Mouse (Mus musculus) B cell, adult 2 months (primary cell): ENCODE measurements at regions not wholly inside any gene's neighbourhood (a gene's known extent, or its start where the extent isn't known, plus 50 kb on each side); places are given as distances from the start of the nearest gene placed in this dataset.

ENCODE experiments used
- DNase-seq, 2 experiments: peaks; one replicate each; pipeline ENCODE4 v3.0.0; 2022

DNA sequence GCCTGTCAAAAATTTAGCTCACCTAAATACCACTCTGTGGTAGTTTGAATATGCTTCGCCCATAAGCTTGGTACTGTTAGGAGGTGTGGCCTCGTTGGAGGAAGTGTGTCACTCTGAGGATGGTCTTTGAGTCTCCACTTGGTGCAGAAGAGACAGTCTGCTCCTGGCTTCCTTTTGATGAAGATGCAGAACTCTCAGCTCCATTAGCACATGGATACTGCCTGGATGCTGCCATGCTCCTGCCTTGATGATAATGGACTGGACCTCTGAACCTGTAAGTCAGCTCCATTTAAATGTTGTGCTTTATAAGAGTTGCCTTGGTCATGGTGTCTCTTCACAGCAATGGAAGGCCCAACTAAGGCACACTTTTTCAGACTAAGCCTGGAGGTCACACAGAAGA, 56.9 kb upstream of the Pik3r1 start:
- DNase-seq, result no peak

DNA sequence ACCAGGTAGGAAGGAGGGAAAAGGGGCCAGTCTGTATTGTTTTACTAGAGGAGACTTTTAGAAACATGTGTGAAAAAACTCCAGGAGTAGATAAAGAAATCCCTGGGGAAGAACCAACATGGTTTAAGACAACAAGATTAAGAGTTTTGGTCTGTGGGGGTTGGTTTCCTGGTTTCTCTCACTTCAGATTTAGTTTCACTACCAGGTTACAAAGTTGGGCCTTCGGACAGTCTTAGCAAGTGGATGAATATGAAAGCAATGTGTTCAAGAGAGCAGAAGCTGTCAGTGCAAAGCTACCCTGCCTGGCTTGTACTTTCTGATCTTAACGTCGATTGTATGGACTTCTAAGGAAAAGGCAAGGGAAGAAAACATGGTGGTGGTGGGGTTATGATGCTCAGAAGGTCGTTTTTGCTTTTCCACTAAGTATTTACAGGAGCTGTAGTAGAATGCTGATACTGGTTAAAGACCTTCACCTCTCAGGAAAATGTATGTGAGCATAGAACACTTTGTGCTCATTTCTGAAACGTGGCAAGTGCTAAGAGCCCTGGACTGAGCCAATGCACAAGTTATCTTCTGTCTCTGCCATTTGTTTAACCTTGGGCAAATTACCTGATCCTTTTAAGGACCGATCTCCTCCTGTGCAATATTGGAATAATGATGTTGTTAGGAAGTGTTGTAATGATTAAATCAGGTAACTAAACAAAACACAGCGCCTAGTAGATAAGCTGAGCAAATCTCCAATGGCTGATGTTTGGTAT, 64.0 kb upstream of the Pik3r1 start:
- DNase-seq, result no peak

DNA sequence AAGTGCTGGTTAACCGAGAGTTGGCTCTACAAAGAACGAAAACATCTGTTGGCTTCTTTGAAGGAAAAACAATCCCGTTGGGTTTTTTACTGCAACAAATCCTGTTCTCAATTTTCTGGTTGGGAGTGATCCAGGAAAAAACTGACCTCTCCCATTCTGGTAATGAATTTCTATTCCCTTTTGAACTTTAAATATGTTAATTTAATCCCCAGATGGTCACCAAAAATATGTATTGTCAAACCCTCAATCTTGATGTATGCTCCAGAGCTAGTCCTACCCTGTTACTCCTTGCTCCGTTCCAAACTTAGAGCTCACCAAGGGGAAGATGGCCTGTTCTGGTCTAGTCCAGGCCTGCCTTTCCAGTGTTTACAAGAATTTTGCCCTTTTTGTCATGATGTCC, 66.5 kb upstream of the Pik3r1 start:
- DNase-seq, result no peak

DNA sequence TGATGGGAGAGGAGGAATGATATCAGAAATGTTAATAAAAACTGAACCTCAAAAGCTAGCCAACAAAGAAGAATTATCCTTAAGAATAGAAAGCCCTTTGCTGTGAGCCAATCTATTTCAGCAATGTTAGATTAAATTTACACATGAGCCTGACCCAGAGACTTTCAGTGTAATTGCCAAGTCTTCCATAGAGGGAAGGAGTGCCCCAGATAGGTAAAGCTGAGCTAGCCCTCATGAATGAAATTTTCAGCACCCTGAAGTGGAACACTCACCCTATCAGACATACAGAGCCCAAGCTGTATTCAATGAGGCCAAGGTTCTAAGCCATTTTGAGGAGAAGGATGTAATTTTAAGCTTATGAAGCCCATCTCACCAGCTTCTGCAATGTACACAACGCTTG, 69.0 kb upstream of the Pik3r1 start:
- DNase-seq, result no peak

DNA sequence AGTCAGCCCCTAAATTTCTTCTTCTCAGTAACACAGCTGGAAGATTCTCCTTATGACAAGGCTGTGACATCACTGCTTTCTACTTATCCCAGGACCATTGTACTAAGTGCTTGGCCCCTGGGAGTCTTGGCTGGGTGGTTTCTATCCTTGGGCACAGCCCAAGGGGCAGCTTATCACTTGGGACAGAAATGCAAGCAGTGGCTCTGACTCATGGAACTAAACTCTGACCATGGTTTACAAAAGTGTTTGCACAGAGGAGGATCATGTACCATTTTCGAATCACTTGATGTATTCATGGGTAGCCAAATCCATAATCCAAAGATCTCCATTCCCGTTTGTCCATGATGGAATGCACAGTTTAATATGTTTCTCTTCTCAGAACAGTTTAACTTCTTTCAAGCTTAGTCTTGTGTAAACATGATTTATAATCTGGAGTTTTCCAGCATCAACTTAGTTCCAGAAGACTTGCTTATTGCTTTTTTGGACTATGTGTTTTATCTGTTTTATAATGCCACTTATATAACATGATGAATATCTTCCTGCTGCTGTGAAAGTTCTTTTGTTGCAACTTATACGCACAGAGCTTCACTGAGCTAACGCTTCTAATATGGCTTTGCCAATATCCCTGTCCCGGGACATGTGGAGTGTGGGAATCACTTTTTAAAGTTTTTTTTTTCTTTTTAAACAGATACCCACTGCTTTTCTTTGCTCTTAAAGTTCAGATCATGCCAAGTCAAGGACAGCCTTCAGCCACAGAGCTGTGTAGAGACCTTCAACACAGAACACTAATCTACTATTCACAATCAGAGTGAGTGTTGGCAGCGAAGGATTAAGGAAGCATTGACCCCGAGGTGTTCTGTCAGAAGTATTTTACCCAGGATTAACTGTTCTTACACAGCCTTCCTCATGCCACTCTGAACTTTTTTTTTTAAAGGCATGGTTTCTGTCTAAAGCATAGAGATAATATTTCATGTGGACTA, 76.7 kb upstream of the Pik3r1 start:
- DNase-seq, result no peak

DNA sequence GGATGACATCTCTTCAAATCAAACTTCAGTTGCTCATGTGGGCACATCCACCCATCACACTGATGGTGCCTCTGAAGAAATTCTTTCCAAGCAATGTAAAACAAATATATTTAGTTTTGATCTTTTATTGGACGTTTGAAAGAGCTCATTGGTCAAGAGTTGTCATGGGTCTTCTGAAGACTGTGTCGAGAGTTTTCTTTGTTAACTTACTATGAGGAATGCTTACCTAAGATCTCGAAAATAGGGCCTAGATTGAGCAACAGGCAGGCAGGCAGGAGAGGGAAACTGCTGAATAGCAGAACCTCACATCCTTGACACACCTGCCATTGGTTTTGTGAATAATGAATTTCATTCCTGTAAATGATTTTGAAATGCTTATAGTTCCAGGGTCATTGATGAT, 78.0 kb upstream of the Pik3r1 start:
- no peak for DNase-seq

DNA sequence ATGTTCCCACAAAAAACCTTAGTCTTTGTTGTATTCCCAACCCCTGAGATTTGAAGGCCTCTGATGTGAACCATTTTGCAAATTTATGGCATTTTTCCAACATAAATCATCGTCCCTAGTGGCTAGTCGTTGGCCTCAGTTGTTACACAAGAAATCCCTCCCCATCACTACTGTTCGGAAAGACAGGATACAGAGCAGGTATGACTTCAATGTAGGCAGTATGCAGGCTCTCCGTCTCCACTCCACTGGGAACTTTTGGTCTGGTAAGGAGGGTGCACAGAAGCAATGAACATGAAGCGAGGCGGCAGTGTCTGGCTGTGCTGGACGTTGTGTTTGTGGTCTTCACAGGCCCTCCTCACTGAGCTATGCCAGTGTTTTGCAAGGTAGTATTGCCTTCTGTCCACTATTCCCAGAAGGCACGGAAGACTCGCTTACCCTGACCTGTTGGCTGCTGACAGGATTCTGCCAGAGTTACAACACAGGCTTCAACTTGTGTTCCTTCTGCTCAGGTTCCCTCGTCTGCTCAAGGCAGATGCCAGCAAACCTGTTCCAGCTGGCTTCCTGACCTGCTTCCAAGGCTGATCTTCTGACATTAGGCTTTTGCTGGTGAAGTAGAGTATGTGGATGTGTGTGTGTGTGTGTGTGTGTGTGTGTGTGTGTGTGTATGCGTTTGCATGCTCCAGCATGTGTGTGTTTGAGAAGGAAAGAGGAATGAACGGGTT, 80.0 kb upstream of the Pik3r1 start:
- DNase-seq, result no peak

DNA sequence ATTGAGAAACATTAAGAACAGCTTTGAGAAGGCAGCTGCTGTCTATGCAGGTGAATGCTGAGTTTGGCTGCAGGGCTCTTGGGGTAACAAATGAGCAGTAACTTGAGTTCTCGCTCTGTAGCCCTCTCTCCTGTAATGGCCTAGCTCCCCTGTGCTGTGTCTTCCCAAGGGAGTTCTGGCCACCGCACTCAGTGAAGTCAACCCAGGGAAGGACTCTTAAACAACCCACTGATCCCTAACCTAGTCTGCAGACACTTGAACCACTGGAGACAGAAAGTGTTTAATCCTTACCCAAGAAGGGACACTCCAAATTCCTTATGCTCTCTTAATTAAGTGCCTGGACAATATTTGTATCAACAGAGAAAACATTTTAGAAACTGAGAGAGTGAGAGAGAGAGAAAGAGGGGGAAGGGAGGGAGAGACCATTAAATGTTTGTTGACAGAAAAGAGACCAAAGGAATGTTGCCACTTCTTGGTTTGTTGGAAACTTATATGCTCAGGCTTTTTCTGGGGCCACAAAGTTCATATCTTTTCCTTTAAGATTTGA, 80.7 kb upstream of the Pik3r1 start:
- DNase-seq, result no peak

DNA sequence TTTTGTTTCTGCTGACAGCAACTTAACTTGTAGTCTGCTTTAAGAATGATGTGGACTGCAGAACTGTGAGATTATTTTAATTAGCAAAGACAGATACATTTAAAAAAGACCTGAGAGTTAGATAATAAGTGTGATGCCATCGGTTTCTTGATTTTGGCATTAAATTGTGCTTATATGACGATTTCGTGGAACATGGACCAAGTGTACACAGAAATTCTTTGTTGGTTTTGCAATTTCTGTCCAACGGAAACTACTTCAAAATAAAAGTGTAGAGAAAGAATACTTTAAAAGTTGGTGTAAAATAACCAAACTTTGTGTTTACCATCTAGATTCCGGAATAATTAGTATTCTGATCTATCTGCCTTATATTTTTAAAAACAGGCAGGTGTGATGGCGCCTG, 81.4 kb upstream of the Pik3r1 start:
- DNase-seq, result no peak

DNA sequence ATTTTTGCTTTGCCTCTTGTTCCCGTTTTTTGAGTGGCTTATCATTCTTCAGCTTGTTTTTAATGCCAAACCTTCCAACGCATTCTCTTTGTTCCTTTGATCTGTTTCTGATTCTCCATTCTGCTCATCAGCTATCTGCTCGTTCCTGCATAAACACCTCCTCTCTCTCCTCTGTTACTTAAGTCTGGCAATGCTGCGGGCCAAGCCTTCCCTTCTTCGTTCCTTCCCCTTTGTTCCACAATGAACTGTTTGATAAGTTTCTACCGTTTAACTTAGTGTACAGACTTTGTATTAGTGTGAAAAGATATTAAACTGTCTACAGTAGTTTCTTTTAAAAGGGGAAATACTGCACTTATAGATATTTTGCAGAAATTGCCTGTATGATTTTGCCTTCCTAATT, 83.3 kb upstream of the Pik3r1 start:
- no peak for DNase-seq

DNA sequence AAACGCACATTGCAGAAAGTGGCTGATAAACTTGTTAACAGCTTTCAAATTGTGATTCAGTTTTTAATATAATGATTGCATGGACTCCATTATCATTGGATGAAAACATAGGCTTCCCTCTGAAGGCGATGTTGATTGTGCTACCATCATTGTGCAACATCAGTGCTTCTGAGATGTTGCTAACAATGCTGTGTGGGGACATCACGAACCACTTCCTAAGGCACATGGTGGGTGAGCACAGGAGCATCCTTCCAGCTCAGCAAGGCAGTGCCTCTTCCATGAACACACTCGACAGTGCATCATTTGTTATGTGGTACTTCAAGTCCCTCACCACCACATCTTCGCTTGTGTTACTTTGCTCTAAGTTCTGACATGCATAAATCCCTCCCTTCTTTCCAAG, 84.9 kb upstream of the Pik3r1 start:
- DNase-seq, result no peak

DNA sequence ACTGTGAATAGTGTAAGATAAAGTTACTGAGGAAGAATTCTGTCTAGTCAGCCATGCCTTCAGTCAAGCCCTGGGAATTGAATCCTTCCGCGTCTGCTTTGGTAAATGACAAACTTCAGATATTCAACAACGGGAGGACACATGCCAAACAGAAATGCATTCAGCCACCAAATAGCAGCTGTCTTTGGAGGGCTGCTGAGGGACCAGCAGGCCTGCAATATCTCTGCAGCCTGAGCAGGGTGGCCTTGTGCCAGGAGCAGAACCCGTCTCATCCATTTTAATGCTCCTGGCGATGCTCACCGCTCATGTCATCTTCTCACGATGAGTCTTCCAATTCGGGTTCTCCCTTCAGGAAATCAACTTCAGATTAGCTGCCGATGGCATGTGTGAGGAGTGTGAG, 87.1 kb upstream of the Pik3r1 start:
- DNase-seq, result no peak

DNA sequence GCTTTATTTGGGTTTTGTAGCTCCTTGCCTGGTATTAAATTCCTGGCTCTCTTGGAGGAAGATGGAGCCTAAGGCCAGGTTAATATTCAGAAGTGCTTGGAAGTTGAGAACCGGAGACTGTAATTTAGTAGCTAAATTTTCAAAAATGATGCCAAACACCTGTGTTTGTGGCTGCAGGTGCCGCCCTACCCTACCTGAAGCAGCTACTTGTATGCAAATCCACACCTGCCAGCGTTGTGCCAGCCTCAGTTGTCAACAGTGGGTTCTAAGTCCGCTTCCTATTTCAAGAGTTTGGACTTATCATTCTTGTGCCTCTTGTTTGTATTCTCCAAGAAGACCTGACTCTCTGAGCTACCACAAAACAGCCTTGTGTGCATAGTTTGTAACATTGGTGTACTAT, 92.7 kb upstream of the Pik3r1 start:
- no peak for DNase-seq

DNA sequence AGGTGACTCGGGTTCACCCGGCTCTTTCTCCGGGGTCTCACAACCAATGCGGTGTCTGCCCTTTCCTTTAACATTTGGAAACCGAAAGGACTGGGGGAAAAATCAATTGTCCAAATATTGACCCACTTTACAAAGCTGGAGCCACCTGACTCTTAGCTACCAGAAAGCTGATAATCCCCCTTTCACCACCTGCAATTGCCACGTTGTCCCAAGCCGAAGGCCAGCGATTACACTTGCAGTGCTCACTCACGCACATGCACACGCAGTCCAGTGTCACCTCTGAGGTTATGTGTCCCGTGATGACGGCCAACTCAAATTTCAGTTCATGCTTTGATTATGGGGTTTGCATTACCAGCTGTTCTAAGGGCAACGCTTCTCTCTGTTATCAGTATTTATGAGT, 94.0 kb upstream of the Pik3r1 start:
- no peak for DNase-seq

DNA sequence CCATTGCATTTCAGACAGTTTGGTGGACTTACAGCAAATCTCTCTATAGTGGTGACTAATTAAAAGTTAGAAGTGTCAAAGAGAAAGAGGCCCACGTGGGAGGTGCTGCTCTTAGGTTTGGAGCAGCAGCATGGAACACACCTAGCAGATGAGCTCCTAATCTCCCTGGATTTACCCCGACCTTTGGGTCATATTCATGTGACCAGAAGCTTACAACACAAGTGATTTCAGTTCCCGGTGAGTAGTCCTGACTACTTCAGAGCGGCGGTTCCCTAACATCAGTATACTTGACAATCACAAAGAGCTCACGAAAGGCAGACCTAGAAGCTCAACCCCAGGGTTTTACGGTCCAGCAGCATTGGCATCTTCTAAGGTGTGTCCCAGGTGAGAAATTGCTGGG, 95.0 kb upstream of the Pik3r1 start:
- no peak for DNase-seq

DNA sequence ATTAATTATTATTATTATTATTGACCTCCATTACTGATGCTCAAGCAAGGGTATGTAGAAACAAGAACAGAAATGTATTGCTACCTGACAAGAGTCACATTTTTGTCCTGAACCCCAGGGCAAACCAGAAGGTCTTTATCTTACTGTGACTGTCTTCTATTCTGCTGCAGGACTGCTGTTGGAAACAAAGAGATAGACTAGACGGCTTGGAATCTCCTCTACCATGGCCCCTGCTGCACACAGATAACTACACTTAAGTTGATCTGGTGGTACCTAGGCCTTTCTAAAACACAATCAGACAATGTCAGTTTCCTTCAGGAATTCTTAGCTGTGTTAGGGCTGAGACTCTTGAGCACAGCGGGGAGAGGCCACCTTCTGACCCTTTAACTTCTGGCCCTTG, 95.6 kb upstream of the Pik3r1 start:
- no peak for DNase-seq

DNA sequence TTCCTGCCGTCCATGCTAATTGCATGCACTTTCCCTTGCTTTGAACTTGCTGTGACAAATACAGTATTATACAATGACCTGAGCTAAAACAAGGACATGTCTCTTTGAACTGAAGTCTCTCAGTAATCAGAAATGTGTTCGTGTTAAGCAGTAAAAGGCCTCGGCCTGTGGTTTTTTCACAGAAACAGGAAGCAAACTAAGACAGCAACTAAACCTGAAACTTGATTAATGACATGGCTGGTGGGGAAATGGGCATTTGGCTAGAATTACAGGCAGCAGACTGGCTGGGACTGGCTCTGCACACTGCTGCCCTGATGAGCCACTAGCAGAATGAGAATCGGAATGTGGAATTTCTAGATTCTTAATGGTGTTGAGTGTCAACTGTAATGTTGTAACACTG, 98.8 kb upstream of the Pik3r1 start:
- peak; percentile 3 to 6 for DNase-seq

DNA sequence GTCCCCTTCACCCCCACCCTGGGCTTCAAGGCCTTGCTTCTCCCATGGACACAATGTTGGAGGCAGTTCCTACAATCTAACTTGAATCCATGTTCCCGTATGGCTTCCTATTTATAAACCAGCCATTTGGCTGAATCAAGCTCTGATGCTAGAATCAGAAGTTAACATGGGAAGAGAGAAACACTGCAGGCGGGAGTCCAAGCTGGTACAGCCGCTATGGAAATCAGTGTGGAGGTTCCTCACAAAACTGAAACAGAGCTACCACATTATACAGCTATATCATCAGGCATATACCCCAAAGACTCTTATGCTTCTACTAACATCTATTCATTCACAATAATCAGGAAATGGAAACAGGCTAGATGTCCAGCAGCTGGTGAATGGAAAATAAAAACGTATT, 106.7 kb upstream of the Pik3r1 start:
- DNase-seq, result no peak

DNA sequence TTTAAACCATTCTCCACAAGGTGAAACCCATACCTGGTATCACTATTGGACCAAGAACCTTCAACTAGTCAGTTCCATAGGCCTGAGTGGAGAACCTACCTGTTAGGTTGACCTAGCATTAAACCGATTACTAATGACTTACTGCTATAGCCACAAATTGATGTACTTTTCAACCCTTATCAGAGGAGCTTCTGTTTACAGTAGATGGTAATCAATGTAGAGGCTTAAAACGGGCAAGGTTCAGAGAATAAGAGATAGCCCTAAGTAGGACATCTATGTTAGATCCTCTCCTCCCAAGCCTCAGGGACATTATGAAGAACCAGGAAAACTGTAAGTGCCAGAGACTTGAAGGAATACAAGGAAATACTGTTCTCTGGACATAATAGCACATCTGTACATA, 108.1 kb upstream of the Pik3r1 start:
- DNase-seq, result no peak

DNA sequence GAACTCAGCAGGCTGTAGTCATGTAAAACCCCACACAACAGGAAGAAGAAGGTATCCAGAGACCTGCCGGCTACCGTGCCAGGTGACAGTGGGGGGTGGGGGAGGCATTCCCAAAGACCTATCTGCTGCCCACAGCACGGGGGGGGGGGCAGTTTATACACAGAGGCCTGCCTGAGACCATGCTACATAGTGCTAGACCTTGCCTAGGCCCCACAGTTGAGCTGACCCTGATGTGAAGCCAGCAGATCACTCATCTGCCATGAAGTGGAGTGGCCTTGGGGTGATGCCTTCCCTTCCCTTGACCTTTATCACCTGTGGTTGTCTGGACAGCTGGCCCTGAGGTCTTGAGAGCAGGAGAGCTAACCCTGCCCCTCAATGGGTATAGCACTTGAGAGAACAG, 108.6 kb upstream of the Pik3r1 start:
- DNase-seq, result no peak

DNA sequence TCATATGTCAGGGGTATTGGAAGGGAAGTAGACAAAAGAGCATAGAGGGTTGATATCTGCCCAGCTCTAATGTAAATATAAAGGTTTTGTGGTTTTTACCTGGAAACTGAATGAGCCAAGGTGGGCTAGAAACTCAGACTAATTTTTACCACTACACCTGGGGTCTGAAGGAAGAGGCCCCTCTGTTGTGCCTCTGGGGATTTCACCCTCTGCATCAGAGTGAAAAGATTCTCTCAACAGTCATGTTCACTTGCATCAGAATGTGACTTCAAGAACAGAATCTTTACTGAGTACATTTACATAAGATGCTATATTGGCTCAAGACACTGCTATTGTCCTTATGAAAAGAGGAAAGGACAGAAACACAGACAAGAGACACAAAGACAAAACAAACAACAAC, 110.2 kb upstream of the Pik3r1 start:
- DNase-seq, result no peak

DNA sequence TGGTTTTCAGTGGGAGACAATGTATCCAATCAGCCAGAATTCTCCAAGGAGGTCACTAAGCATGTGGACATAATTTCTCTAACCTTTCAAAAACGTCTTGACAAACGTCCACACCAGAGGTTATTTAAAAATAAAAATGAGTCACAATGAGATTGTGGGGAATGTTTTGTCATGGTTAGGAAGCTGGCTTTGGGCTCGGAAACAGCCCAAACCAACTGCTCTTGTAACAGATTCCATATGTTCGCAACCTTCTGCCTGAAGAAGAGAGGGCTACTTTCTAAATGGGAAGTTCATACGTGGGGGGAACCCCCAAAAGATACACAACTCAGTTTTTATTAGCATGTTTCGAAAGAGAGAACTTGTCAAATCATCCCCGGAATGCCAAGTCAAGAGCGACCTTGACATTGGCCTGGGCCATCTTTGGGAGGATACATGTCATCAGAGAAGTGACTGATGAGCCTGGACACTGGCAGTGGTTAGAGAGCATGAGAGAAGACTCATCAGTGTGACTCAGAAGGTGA, 111.6 kb upstream of the Pik3r1 start:
- DNase-seq, result no peak

DNA sequence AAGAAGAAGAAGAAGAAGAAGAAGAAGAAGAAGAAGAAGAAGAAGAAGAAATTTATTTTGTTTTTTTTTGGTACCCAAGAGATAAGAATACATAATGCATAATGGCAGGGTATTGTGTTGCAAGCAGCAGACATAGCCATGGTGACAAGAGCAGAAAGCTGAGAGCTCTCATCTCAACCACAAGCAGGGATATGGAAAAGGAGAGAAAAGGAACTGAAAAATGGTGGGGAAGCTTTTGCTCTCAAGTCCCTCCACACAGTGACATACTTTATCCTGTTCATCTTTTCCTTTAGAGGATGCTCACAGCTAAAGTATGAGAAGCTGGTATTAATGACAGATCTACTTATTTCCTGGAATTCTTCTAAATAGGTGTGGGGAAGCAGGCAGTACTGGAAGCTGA, 115.2 kb upstream of the Pik3r1 start:
- DNase-seq, result no peak
